Mouse (Mus musculus) small intestine, adult 2 months (tissue): ENCODE results near the gene Nckipsd.

Source experiments
- CTCF ChIP-seq: fragments of 200-500 bp; IDR thresholded peaks from 2 replicates; pipeline ENCODE4 v1.5.1; 2012; ENCODE audit warnings: low read depth, mild to moderate bottlenecking, control low read depth, inconsistent platforms, low read length, moderate library complexity, mixed read lengths; ENCODE audit not compliant: insufficient replicate concordance, insufficient read length; ENCODE audit errors: extremely low read depth
- POLR2A ChIP-seq: fragments of 200-500 bp; IDR thresholded peaks from 2 replicates; pipeline ENCODE4 v1.6.1; 2012; ENCODE audit warnings: low read depth, mild to moderate bottlenecking, control low read depth, inconsistent platforms, low read length, moderate library complexity

- TF ChIP-seq CTCF (no peak), POLR2A (no peak)
Observed at GRCm38 (mm10) chr9:108798508-108799075, 9.6 kb upstream of the Nckipsd start.
